Mouse (Mus musculus): Measurements from ENCODE around the gene Fgf2. TPM values are rescaled to one million over a fixed set of nuclear protein-coding genes. Genes with fewer than 3 reads are reported as not detected.

The Fgf2 gene
- polyA plus RNA-seq, 1 experiment = 0.92 TPM

DNA sequence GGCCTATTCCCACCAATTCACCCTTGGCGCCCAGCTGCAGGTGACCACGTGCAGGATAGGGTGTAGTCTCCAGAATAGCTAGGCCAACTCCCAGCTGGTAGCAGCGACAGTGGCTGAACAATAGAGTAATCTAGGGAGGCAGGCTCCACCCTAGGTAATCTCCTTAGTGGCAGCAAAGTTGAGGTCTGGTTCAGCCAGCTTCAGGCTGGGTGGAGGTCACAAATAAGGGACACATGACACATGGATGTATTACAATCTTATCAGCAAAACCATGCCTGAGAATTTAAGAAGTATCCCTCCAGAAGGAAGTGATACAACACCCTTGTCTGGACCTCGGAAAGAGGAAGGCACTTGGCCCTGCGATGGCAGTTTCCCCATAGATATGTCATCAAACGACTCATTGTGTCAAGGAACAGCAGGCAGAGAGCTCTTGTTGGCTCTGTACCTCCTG, 16.1 kb upstream of the Fgf2 start:
- 34% methylated on average over 6 of the region's 6 CpGs for WGBS
- no peak overlapping the region for H3K4me3 ChIP-seq (ENCODE audit: extremely low read depth, insufficient read depth, insufficient read length)
- H3K4me1 ChIP-seq (ENCODE audit: control insufficient read depth, insufficient read depth, insufficient read length) = no peaks in the 10 kb centered on the region
- no peaks in the 10 kb centered on the region; the same call in 1 of the 2 replicates for H3K27me3 ChIP-seq (ENCODE audit: control insufficient read depth, insufficient read depth, low read length)
- H3K27ac ChIP-seq (ENCODE audit: insufficient read depth, low read length) = no peak overlapping the region
- TF ChIP-seq CTCF (IDR thresholded peaks at IDR 0.05; ENCODE audit: extremely low read depth, insufficient read depth, insufficient read length, insufficient replicate concordance) (no peak), POLR2A (IDR thresholded peaks at IDR 0.05; ENCODE audit: low read depth, low read length) (no peak)
- no peaks in the 10 kb centered on the region for H3K36me3 ChIP-seq (ENCODE audit: control insufficient read depth, insufficient read depth, low read length)
- DNase-seq (ENCODE audit: low read depth in 1 of 2, low spot score in 2 of 2) = no peak

DNA sequence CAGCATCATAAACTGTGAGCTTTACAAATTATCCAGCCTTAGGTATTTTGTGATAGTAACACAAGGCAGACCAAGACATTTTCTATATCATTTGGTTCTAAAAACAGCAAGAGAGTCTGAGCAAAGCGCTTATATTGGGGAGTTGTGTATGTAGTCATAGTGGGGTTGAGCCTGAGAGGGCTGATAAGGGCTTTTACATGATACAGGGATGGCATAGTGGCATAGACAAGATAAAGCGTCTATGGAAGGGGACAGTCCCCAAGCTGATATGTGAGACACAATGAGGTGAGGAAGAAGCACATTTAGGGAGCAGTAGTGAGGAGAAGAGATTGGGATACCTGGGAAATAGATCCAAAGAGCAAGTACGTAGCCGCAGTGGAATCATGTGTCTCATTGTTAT, 14.1 kb upstream of the Fgf2 start:
- no peak for DNase-seq (ENCODE audit: low read depth in 1 of 2, low spot score in 2 of 2)

GRCm38 (mm10) chr3:37341110-37341509, 7.0 kb upstream of the Fgf2 start:
- no peaks in the 10 kb centered on the region for H3K36me3 ChIP-seq (ENCODE audit: control insufficient read depth, insufficient read depth, low read length)
- TF ChIP-seq CTCF (IDR thresholded peaks at IDR 0.05; ENCODE audit: extremely low read depth, insufficient read depth, insufficient read length, insufficient replicate concordance) = no peak
- no peak for TF ChIP-seq POLR2A (IDR thresholded peaks at IDR 0.05; ENCODE audit: low read depth, low read length)
- DNase-seq (ENCODE audit: low read depth in 1 of 2, low spot score in 2 of 2) = no peak
- H3K27me3 ChIP-seq (ENCODE audit: control insufficient read depth, insufficient read depth, low read length) = no peaks in the 10 kb centered on the region
- 76% methylated on average over 5 of the region's 5 CpGs for WGBS
- H3K4me1 ChIP-seq (ENCODE audit: control insufficient read depth, insufficient read depth, insufficient read length) = no peaks in the 10 kb centered on the region
- H3K4me3 ChIP-seq (ENCODE audit: extremely low read depth, insufficient read depth, insufficient read length) = no peak overlapping the region
- no peak overlapping the region for H3K27ac ChIP-seq (ENCODE audit: insufficient read depth, low read length)

More for the DNA sequence above, 14.1 kb upstream of the Fgf2 start:
- TF ChIP-seq POLR2A (IDR thresholded peaks at IDR 0.05; ENCODE audit: low read depth, low read length) (no peak), CTCF (IDR thresholded peaks at IDR 0.05; ENCODE audit: extremely low read depth, insufficient read depth, insufficient read length, insufficient replicate concordance) (no peak)
- no peak overlapping the region for H3K27ac ChIP-seq (ENCODE audit: insufficient read depth, low read length)
- no peaks in the 10 kb centered on the region; the same call in 1 of the 2 replicates for H3K27me3 ChIP-seq (ENCODE audit: control insufficient read depth, insufficient read depth, low read length)
- H3K4me3 ChIP-seq (ENCODE audit: extremely low read depth, insufficient read depth, insufficient read length) = no peak overlapping the region
- 86% methylated on average over 4 of the region's 4 CpGs for WGBS
- H3K4me1 ChIP-seq (ENCODE audit: control insufficient read depth, insufficient read depth, insufficient read length) = no peaks in the 10 kb centered on the region
- no peaks in the 10 kb centered on the region for H3K36me3 ChIP-seq (ENCODE audit: control insufficient read depth, insufficient read depth, low read length)

DNA sequence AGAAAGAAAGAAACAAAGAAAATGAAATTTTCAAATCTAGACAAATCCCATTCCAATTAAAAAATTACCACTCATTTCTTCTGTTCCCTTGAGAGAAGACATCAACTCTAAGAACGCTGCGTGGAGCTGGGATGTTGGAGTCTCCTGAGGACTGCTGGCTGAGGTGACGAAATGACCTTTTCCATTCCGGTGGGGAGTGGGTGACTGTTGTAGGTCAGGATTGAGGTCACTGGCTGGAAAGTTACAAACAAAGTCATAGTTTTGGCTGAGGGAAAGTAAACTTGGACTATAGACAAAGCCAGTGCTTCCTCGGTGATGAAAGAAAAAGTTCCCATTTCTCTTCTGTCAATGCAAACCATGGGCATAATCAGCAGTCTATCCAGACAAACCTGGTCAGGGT, 5.3 kb upstream of the Fgf2 start:
- H3K27ac ChIP-seq (ENCODE audit: insufficient read depth, low read length) = no peak overlapping the region
- no peaks in the 10 kb centered on the region for H3K36me3 ChIP-seq (ENCODE audit: control insufficient read depth, insufficient read depth, low read length)
- DNase-seq (ENCODE audit: low read depth in 1 of 2, low spot score in 2 of 2) = no peak
- WGBS = 87% methylated on average over 5 of the region's 5 CpGs
- peaks cover 1% of the 10 kb centered on the region; the same call in 1 of the 2 replicates for H3K4me1 ChIP-seq (ENCODE audit: control insufficient read depth, insufficient read depth, insufficient read length)
- H3K27me3 ChIP-seq (ENCODE audit: control insufficient read depth, insufficient read depth, low read length) = 0 out of 2 replicates have a peak, but pooled peaks cover 2% of the 10 kb centered on the region
- TF ChIP-seq CTCF (IDR thresholded peaks at IDR 0.05; ENCODE audit: extremely low read depth, insufficient read depth, insufficient read length, insufficient replicate concordance) (no peak), POLR2A (IDR thresholded peaks at IDR 0.05; ENCODE audit: low read depth, low read length) (no peak)
- no peak overlapping the region for H3K4me3 ChIP-seq (ENCODE audit: extremely low read depth, insufficient read depth, insufficient read length)

GRCm38 (mm10) chr3:37347671-37348070, 475 bp upstream of the Fgf2 start:
- WGBS = 40% methylated on average over 9 of the region's 9 CpGs
- no peak overlapping the region for H3K27ac ChIP-seq (ENCODE audit: insufficient read depth, low read length)
- peaks cover 16% of the 10 kb centered on the region for H3K27me3 ChIP-seq (ENCODE audit: control insufficient read depth, insufficient read depth, low read length)
- TF ChIP-seq POLR2A (IDR thresholded peaks at IDR 0.05; ENCODE audit: low read depth, low read length) (no peak), CTCF (IDR thresholded peaks at IDR 0.05; ENCODE audit: extremely low read depth, insufficient read depth, insufficient read length, insufficient replicate concordance) (no peak)
- H3K4me3 ChIP-seq (ENCODE audit: extremely low read depth, insufficient read depth, insufficient read length) = no peak overlapping the region
- DNase-seq (ENCODE audit: low read depth in 1 of 2, low spot score in 2 of 2) = no peak
- peaks cover 2% of the 10 kb centered on the region; the same call in 1 of the 2 replicates for H3K4me1 ChIP-seq (ENCODE audit: control insufficient read depth, insufficient read depth, insufficient read length)
- no peaks in the 10 kb centered on the region for H3K36me3 ChIP-seq (ENCODE audit: control insufficient read depth, insufficient read depth, low read length)

- DNase-seq (ENCODE audit: low read depth in 1 of 2, low spot score in 2 of 2) = no peak
- no peak for TF ChIP-seq POLR2A (IDR thresholded peaks at IDR 0.05; ENCODE audit: low read depth, low read length)
- no peak for TF ChIP-seq CTCF (IDR thresholded peaks at IDR 0.05; ENCODE audit: extremely low read depth, insufficient read depth, insufficient read length, insufficient replicate concordance)
- Histone ChIP-seq H3K27ac (ENCODE audit: insufficient read depth, low read length) (no peak overlapping the region), H3K4me3 (ENCODE audit: extremely low read depth, insufficient read depth, insufficient read length) (peak overlapping the region; percentile 54; the same call in 1 of the 2 replicates), H3K27me3 (ENCODE audit: control insufficient read depth, insufficient read depth, low read length) (peaks cover 16% of the 10 kb centered on the region), H3K36me3 (ENCODE audit: control insufficient read depth, insufficient read depth, low read length) (no peaks in the 10 kb centered on the region), H3K4me1 (ENCODE audit: control insufficient read depth, insufficient read depth, insufficient read length) (peaks cover 2% of the 10 kb centered on the region; the same call in 1 of the 2 replicates)
- WGBS = 26% methylated on average over 8 of the region's 8 CpGs
Measured at GRCm38 (mm10) chr3:37349166-37349548, 1.0 kb downstream of the Fgf2 start.

GRCm38 (mm10) chr3:37350386-37350785, 2.2 kb downstream of the Fgf2 start:
- Histone ChIP-seq H3K27me3 (ENCODE audit: control insufficient read depth, insufficient read depth, low read length) (peaks cover 16% of the 10 kb centered on the region), H3K36me3 (ENCODE audit: control insufficient read depth, insufficient read depth, low read length) (no peaks in the 10 kb centered on the region), H3K27ac (ENCODE audit: insufficient read depth, low read length) (no peak overlapping the region), H3K4me1 (ENCODE audit: control insufficient read depth, insufficient read depth, insufficient read length) (peaks cover 2% of the 10 kb centered on the region; the same call in 1 of the 2 replicates), H3K4me3 (ENCODE audit: extremely low read depth, insufficient read depth, insufficient read length) (no peak overlapping the region)
- TF ChIP-seq CTCF (IDR thresholded peaks at IDR 0.05; ENCODE audit: extremely low read depth, insufficient read depth, insufficient read length, insufficient replicate concordance) (no peak), POLR2A (IDR thresholded peaks at IDR 0.05; ENCODE audit: low read depth, low read length) (no peak)
- DNase-seq (ENCODE audit: low read depth in 1 of 2, low spot score in 2 of 2) = no peak
- 64% methylated on average over 7 of the region's 7 CpGs for WGBS

Data from spleen, adult 2 months (tissue).